Mouse (Mus musculus) bone marrow, adult 2 months (tissue): Measurements from ENCODE around the gene Foxred1.

ENCODE experiments used
- CTCF ChIP-seq: fragments of 200-500 bp; IDR thresholded peaks from 2 replicates; pipeline ENCODE4 v1.5.1; 2011; ENCODE audit warnings: low read length, control low read depth; ENCODE audit not compliant: control insufficient read depth, insufficient read depth
- POLR2A ChIP-seq: fragments of 200-500 bp; IDR thresholded peaks from 2 replicates; pipeline ENCODE4 v1.6.1; 2011; ENCODE audit warnings: low read depth, mild to moderate bottlenecking, control low read depth, low read length, borderline replicate concordance; ENCODE audit not compliant: control insufficient read depth

GRCm38 (mm10) chr9:35257365-35257764, 46.5 kb upstream of the Foxred1 start:
- no peak for TF ChIP-seq CTCF
- no peak for TF ChIP-seq POLR2A
